Mouse (Mus musculus) stomach, postnatal 0 days (tissue): ENCODE results near the gene Akr7a5. TPM values are rescaled to one million over a fixed set of nuclear protein-coding genes. Genes with fewer than 3 reads are reported as not detected.

ENCODE experiments used
- ATAC-seq: fragments of 200-750 bp; cut with Nextera tagmentation; 2 replicates; pipeline ENCODE4 v1.8.0; 2017; ENCODE audit not compliant: low FRiP score, low TSS enrichment
- DNase-seq: peaks from one replicate; pipeline ENCODE4 v3.0.0-alpha.2; 2016; ENCODE audit warnings: low spot score
- H3K27ac ChIP-seq: fragments of 300-500 bp; sonication (generic); replicated peaks from 2 replicates; pipeline ENCODE4 v1.5.1; 2014; ENCODE audit warnings: mild to moderate bottlenecking, control low read depth
- H3K27me3 ChIP-seq: fragments of 300-500 bp; sonication (generic); 2 replicates; pipeline ENCODE4 v1.6.1; 2014; ENCODE audit warnings: low read length; ENCODE audit not compliant: control insufficient read depth, insufficient read depth
- H3K36me3 ChIP-seq: fragments of 300-500 bp; sonication (generic); 2 replicates; pipeline ENCODE4 v1.6.1; 2014; ENCODE audit warnings: low read length, mixed read lengths; ENCODE audit not compliant: control insufficient read depth, insufficient read depth
- H3K4me1 ChIP-seq: fragments of 300-500 bp; sonication (generic); replicated peaks from 2 replicates; pipeline ENCODE4 v1.6.1; 2014; ENCODE audit warnings: antibody characterized with exemption; ENCODE audit not compliant: control insufficient read depth, insufficient read depth
- H3K4me2 ChIP-seq: fragments of 300-500 bp; sonication (generic); replicated peaks from 2 replicates; pipeline ENCODE4 v1.6.1; 2014; ENCODE audit warnings: low read depth, mild to moderate bottlenecking, control low read depth, moderate library complexity
- H3K4me3 ChIP-seq: fragments of 300-500 bp; sonication (generic); 2 replicates; pipeline ENCODE4 v1.5.1; 2014; ENCODE audit warnings: low read depth, low read length, control low read depth
- H3K9ac ChIP-seq: fragments of 300-500 bp; sonication (generic); 2 replicates; pipeline ENCODE4 v1.6.1; 2014; ENCODE audit warnings: mild to moderate bottlenecking, low read length, control low read depth, mixed read lengths
- H3K9me3 ChIP-seq: fragments of 300-500 bp; sonication (generic); 2 replicates; pipeline ENCODE4 v1.6.1; 2016; ENCODE audit warnings: low read length; ENCODE audit not compliant: control insufficient read depth
- CTCF ChIP-seq: IDR thresholded peaks from 2 replicates; pipeline ENCODE4 v1.5.1; 2016; ENCODE audit warnings: antibody characterized with exemption, low read depth, mild to moderate bottlenecking, moderate library complexity
- EP300 ChIP-seq: optimal IDR thresholded peaks from 2 replicates; pipeline ENCODE3; 2016; ENCODE audit warnings: antibody characterized with exemption
- WGBS: fragments of 180-500 bp; shearing (Covaris S2); extraction: QIAGEN DNeasy Blood & Tissue Kit; methylation state at CpG from one replicate; pipeline ENCODE4 v1.1.7; 2014; 5-methylcytosine and 5-hydroxymethylcytosine counted together
- polyA plus RNA-seq: library from polyadenylated mRNA; unstranded; fragments of >200 nt; fragmentation: Nextera tagmentation; extraction: Ambion mirVana; gene quantifications from 2 replicates; pipeline ENCODE4 v1.2.1, GENCODE M21; 2015

Akr7a5 gene
- polyA plus RNA-seq, 1 experiment from 2014 or later, result 73.8 TPM

DNA sequence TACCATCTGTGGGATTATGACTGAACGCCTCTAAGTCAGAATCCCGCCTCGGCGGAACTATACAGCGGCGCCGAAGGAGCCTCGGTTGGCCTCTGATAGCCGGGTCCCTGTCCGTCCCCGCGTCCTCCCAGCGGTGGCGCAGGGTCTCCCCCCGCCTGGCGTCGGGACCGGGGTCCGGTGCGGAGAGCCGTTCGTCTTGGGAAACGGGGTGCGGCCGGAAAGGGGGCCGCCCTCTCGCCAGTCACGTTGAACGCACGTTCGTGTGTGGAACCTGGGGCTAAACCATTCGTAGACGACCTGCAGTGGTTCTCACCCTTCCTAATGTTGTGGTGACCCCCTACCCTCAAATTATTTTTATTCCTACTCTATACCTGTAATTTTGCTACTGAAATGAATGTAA, 27.6 kb downstream of the Akr7a5 start:
- Histone ChIP-seq H3K36me3 (no peaks in the 10 kb centered on the region), H3K9me3 (no peaks in the 10 kb centered on the region), H3K4me3 (no peak overlapping the region), H3K9ac (no peak overlapping the region), H3K4me1 (peaks cover 2% of the 10 kb centered on the region; the same call in 1 of the 2 replicates), H3K27me3 (no peaks in the 10 kb centered on the region), H3K27ac (no peak overlapping the region), H3K4me2 (no peak overlapping the region)
- TF ChIP-seq CTCF (no peak), EP300 (no peak)
- DNase-seq (no peak), ATAC-seq (no peak)
- 47% methylated on average over 33 of the region's 33 CpGs for WGBS

DNA sequence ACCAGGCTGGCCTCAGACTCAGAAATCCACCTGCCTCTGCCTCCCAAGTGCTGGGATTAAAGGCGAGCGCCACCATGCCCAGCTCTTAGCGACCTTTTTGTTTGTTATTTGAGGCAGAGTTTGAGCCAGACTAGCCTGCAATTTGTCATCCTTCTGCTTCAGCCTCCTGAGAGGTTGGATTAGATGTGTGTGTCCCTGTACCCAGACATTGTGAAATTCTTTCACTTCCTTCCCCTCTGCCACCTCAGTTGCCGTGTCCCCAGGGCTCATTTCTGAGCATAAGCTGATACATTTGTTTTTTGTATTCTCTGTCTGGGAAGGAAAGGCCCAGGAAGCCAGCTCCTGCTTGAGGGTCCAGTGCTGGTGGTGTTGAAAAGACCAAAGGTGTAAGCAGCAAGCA, 30.3 kb downstream of the Akr7a5 start:
- 65% methylated on average over 4 of the region's 4 CpGs for WGBS
- Histone ChIP-seq H3K4me2 (no peak overlapping the region), H3K36me3 (no peaks in the 10 kb centered on the region), H3K4me1 (peaks cover 2% of the 10 kb centered on the region; the same call in 1 of the 2 replicates), H3K4me3 (no peak overlapping the region), H3K9me3 (no peaks in the 10 kb centered on the region), H3K27ac (no peak overlapping the region), H3K9ac (no peak overlapping the region), H3K27me3 (no peaks in the 10 kb centered on the region)
- no peak for DNase-seq
- no peak for ATAC-seq
- TF ChIP-seq CTCF (no peak), EP300 (no peak)

DNA sequence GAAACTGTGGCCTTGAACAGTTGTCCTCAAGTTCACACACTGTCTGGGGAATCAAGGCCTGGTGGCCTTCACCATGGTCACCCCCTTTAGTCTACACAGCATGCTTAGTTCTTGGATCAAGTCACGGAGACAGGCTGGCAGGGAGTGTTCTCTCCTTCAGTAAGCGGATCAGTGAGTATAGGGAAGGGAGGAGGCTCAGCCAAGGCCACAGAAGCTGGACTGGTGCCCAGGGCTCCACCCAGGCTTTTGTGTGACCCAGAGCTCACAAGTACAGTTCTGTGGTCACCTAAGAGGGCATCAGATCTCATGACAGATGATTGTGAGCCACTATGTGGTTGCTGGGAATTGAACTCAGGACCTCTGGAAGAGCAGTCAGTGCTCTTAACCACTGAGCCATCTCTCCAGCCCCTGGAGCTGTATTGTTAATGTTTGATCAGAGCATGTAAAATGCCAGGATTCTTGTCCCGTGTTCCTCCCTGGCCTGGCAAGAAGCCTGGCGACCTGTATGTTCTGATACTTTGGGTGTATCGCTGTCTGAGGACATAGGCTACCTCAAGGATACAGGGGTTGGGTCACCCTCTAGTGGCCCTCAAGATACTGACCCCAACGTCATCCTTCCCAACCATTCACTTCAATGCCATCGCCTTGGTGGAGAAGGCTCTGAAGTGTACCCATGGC, 31.2 kb downstream of the Akr7a5 start:
- Histone ChIP-seq H3K27ac (no peak overlapping the region), H3K4me2 (no peak overlapping the region), H3K27me3 (no peaks in the 10 kb centered on the region), H3K9me3 (no peaks in the 10 kb centered on the region), H3K36me3 (no peaks in the 10 kb centered on the region; the same call in 1 of the 2 replicates), H3K4me1 (peaks cover 2% of the 10 kb centered on the region; the same call in 1 of the 2 replicates), H3K9ac (no peak overlapping the region), H3K4me3 (no peak overlapping the region)
- peak; percentile 43; the same call in 1 of the 2 replicates for ATAC-seq
- TF ChIP-seq EP300 (no peak), CTCF (no peak)
- peak; percentile 70 for DNase-seq
- 62% methylated on average over 7 of the region's 7 CpGs for WGBS

DNA sequence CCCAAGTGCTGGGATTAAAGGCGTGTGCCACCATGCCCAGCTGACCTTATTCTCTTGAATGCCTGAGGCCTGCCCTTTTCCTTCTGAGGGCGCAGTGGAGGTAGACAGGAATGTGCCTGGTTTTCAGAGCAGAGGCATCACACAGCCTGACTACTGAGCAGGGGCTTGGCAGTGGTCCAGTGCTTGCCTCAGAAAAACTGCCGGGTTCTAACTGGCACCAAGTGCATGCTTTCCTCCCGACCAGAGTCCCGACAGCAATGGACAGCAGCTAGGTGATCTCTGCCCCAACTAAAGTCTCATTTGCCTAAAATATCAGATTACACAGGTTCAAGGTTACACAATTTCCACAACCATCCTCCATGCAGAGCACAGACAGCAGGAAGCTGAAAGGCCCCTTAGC, 33.2 kb downstream of the Akr7a5 start:
- H3K36me3 ChIP-seq, result peaks cover 5% of the 10 kb centered on the region; the same call in 1 of the 2 replicates
- no peak overlapping the region for H3K27ac ChIP-seq
- H3K9ac ChIP-seq, result no peak overlapping the region
- H3K4me1 ChIP-seq, result no peaks in the 10 kb centered on the region
- WGBS, result 52% methylated on average over 5 of the region's 5 CpGs
- no peaks in the 10 kb centered on the region for H3K9me3 ChIP-seq
- DNase-seq (no peak), ATAC-seq (no peak)
- no peak overlapping the region for H3K4me2 ChIP-seq
- H3K4me3 ChIP-seq, result no peak overlapping the region
- TF ChIP-seq EP300, result no peak
- no peak for TF ChIP-seq CTCF
- no peaks in the 10 kb centered on the region for H3K27me3 ChIP-seq

DNA sequence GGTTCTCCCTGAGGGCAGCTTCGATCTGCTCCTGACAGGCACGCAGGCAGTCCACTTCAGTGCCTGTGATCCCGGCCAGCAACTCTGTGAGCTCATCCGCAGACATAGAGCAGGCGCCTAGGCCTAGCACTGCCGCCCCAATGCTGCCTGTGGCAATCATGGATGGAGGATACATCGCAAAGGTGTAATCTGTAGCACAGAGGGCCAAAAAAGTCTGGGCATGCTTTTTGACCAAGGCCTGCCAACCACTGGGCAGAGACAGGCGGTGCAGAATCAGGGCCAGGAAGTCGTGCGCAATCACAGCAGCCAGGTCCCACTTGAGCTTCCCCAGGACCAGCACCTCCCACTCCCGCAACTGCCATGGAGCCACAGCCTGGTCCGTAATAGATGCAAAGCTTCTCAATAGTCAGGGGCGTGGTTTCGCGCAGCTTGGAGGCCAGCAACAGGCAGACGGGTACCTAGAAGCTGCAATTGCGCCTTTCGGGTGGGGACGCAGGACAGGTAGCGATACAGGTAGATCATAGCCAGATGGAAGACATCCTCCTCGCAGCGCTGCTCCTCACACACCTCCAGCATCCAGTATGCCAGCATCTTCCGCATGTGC, 35.0 kb downstream of the Akr7a5 start:
- Histone ChIP-seq H3K4me1 (no peaks in the 10 kb centered on the region), H3K36me3 (peaks cover 11% of the 10 kb centered on the region), H3K4me2 (no peak overlapping the region), H3K27me3 (no peaks in the 10 kb centered on the region), H3K27ac (no peak overlapping the region), H3K9ac (no peak overlapping the region), H3K9me3 (no peaks in the 10 kb centered on the region), H3K4me3 (no peak overlapping the region)
- WGBS, result 86% methylated on average over 23 of the region's 23 CpGs
- DNase-seq, result no peak
- 0 out of 2 replicates have a peak, but pooled peaks have one; percentile 21 for ATAC-seq
- TF ChIP-seq CTCF (no peak), EP300 (no peak)
